Mouse (Mus musculus): ENCODE data around the gene Smarcd1. TPM values are rescaled to one million over a fixed set of nuclear protein-coding genes. Genes with fewer than 3 reads are reported as not detected.
A peak's percentile ranks its signal among the peaks of the same experiment; 100 is the strongest.

The Smarcd1 gene
- total and polyA plus RNA-seq, 3 experiments, result 12.0 to 69.1 (median 43.3) TPM

DNA sequence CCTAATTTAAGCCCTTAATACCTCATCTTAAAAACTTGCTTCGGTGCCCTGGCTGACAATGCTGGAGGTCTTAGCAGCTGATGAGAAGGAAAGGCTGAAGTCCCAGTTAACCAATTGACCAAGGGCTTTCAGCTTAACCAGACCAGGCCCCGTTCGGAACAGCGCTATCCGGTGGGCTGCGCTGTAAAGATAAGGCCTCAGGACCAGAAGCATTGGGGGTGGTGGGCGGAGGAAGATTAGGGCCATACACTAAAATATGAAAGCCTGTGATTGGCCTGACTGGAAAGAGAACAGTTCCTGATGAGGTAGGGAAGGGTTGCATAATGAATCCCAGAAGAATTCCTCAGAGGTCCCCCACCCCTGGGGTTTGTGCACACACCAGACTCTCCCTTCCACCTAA lies 39.6 kb upstream of the Smarcd1 start:
- H3K27me3 ChIP-seq (ENCODE audit: insufficient read depth, low read length), result peaks cover 19% of the 10 kb centered on the region

GRCm38 (mm10) chr15:99663964-99664599 lies 37.8 kb upstream of the Smarcd1 start:
- H3K4me1 ChIP-seq (ENCODE audit: insufficient read depth, low read depth, low read length), result peaks cover 74% of the 10 kb centered on the region
- peak overlapping the region; percentile 70; the same call in 1 of the 2 replicates for H3K4me3 ChIP-seq (ENCODE audit: low read depth, low read length)
- TF ChIP-seq GATA1 (IDR thresholded peaks at IDR 0.05; ENCODE audit: borderline replicate concordance, low read length) (no peak), GATA2 (IDR thresholded peaks at IDR 0.05; ENCODE audit: borderline replicate concordance, low read depth, low read length) (no peak), CTCF (IDR thresholded peaks at IDR 0.05; ENCODE audit: low read depth, low read length) (no peak), POLR2AphosphoS5 (IDR thresholded peaks at IDR 0.05; ENCODE audit: insufficient replicate concordance, low read depth, low read length) (no peak), TAL1 (conservative IDR thresholded peaks at IDR 0.05; ENCODE audit: low read depth, low read length) (no peak)
- peaks cover 25% of the 10 kb centered on the region for H3K27me3 ChIP-seq (ENCODE audit: insufficient read depth, low read length)
- H3K9me3 ChIP-seq (replicated peaks), result peaks cover 3% of the 10 kb centered on the region
- no peak for DNase-seq (ENCODE audit: low spot score)
- H3K36me3 ChIP-seq (replicated peaks), result no peaks in the 10 kb centered on the region
- ATAC-seq (ENCODE audit: extremely low read depth, insufficient number of reproducible peaks, low FRiP score, poor library complexity, severe bottlenecking), result no peak

More for the DNA sequence above, 39.6 kb upstream of the Smarcd1 start:
- TF ChIP-seq TAL1 (conservative IDR thresholded peaks at IDR 0.05; ENCODE audit: low read depth, low read length) (peak; percentile 85), POLR2AphosphoS5 (IDR thresholded peaks at IDR 0.05; ENCODE audit: insufficient replicate concordance, low read depth, low read length) (no peak)
- DNase-seq (ENCODE audit: low spot score) (peak; percentile 61), ATAC-seq (ENCODE audit: extremely low read depth, insufficient number of reproducible peaks, low FRiP score, poor library complexity, severe bottlenecking) (peak; percentile 43)
- Histone ChIP-seq H3K9me3 (replicated peaks) (peaks cover 5% of the 10 kb centered on the region), H3K36me3 (replicated peaks) (no peaks in the 10 kb centered on the region), H3K4me1 (ENCODE audit: insufficient read depth, low read depth, low read length) (peaks cover 80% of the 10 kb centered on the region), H3K4me3 (ENCODE audit: low read depth, low read length) (no peak overlapping the region)

DNA sequence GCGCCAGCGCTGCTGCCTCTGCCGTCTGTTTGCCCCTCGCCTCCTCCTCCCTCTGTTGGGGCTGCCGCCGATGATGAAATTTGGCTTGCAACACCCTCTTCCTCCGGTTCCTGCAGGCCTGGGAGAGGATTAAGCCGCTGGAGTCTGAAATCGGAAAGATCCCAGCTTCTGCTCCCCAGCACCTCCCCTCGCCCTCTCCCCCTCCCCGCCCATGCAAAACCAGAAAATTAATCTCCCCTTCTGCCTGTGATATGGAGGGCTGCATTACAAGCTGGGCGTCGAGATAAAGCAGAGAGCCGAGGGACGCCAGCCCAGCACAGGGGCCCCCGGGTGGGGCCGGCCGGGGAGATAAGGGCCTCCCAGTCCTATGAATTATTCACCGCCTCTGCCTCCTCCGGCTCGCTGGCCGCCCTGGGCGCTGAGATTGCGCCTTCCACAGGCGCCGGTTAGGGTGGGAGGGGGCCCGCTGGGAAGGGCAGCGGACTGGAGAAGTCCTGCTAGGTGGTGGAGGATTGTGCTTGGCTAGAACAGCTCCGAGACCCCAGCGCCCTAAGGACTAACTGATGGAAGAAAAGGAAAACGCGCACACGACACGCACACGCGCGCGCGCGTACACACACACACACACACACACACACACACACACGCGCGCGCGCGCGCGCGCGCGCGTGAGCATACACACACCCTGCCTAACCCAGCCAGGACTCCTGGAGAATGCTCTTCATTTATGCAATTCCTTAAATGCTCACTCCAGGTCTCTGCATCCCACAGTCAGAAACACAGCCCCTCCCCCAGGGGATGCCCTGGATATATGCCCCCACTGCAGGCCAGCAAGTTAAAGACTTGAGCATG lies 37.1 kb upstream of the Smarcd1 start:
- peaks cover 75% of the 10 kb centered on the region for H3K4me1 ChIP-seq (ENCODE audit: insufficient read depth, low read depth, low read length)
- ATAC-seq (ENCODE audit: extremely low read depth, insufficient number of reproducible peaks, low FRiP score, poor library complexity, severe bottlenecking) (peak; percentile 89), DNase-seq (ENCODE audit: low spot score) (peak; percentile 96)

DNA sequence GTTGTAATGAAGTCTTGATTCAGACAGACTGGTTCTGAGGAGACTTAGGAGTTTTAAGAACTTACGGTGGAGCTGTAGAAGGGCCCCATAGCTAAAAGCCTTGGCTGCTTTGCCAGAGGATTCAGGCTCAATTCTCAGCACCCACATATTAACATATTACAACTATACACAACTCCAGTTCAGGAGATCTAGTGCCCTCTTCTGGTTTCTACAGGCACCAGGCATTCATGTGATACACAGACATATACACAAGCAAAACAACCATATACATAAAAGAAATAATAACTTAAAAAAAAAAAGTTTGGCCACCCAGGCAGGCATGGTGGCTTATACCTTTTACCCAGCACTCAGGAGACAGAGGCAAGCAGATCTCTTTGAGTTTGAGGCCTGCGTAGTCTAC lies 34.4 kb upstream of the Smarcd1 start:
- no peak for ATAC-seq (ENCODE audit: extremely low read depth, insufficient number of reproducible peaks, low FRiP score, poor library complexity, severe bottlenecking)
- peaks cover 53% of the 10 kb centered on the region for H3K27me3 ChIP-seq (ENCODE audit: insufficient read depth, low read length)

More for the DNA sequence above, 37.1 kb upstream of the Smarcd1 start:
- Histone ChIP-seq H3K36me3 (replicated peaks) (no peaks in the 10 kb centered on the region), H3K4me3 (ENCODE audit: low read depth, low read length) (peak overlapping the region; percentile 70; the same call in 1 of the 2 replicates), H3K9me3 (replicated peaks) (peaks cover 3% of the 10 kb centered on the region), H3K27me3 (ENCODE audit: insufficient read depth, low read length) (peaks cover 29% of the 10 kb centered on the region)
- TF ChIP-seq POLR2AphosphoS5 (IDR thresholded peaks at IDR 0.05; ENCODE audit: insufficient replicate concordance, low read depth, low read length), result no peak
- TF ChIP-seq TAL1 (conservative IDR thresholded peaks at IDR 0.05; ENCODE audit: low read depth, low read length), result peak; percentile 97

DNA sequence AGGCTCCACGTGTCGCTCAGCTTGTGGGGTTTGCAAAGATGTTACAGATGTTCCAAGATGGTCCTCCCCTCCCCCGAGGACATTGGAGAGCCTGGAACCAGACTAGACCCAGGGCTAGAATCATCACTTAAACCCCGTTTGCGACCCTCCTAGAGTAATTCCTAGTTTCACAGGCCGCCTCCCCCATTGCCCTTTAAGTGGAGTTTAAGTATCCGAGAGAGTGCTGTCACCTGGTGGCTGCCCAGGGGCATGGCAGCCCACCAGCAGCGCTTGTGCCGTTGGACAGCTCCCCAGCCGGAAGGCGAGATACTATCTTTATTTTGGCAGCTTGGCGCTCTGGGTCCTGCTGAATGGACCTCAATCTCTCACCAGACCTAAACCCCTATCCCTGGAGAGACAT lies 33.0 kb upstream of the Smarcd1 start:
- no peak overlapping the region for H3K4me3 ChIP-seq (ENCODE audit: low read depth, low read length)
- H3K36me3 ChIP-seq (replicated peaks), result no peaks in the 10 kb centered on the region
- H3K27me3 ChIP-seq (ENCODE audit: insufficient read depth, low read length), result peaks cover 65% of the 10 kb centered on the region
- peaks cover 48% of the 10 kb centered on the region for H3K4me1 ChIP-seq (ENCODE audit: insufficient read depth, low read depth, low read length)
- peaks cover 9% of the 10 kb centered on the region for H3K9me3 ChIP-seq (replicated peaks)
- DNase-seq (ENCODE audit: low spot score) (peak; percentile 43), ATAC-seq (ENCODE audit: extremely low read depth, insufficient number of reproducible peaks, low FRiP score, poor library complexity, severe bottlenecking) (no peak)
- no peak for TF ChIP-seq GATA2 (IDR thresholded peaks at IDR 0.05; ENCODE audit: borderline replicate concordance, low read depth, low read length)
- no peak for TF ChIP-seq POLR2AphosphoS5 (IDR thresholded peaks at IDR 0.05; ENCODE audit: insufficient replicate concordance, low read depth, low read length)
- TF ChIP-seq CTCF (IDR thresholded peaks at IDR 0.05; ENCODE audit: low read depth, low read length), result peak; percentile 95

More for the DNA sequence above, 34.4 kb upstream of the Smarcd1 start:
- Histone ChIP-seq H3K36me3 (replicated peaks) (no peaks in the 10 kb centered on the region), H3K4me1 (ENCODE audit: insufficient read depth, low read depth, low read length) (peaks cover 60% of the 10 kb centered on the region), H3K4me3 (ENCODE audit: low read depth, low read length) (no peak overlapping the region), H3K9me3 (replicated peaks) (peaks cover 9% of the 10 kb centered on the region)
- TF ChIP-seq CTCF (IDR thresholded peaks at IDR 0.05; ENCODE audit: low read depth, low read length), result no peak
- no peak for TF ChIP-seq GATA2 (IDR thresholded peaks at IDR 0.05; ENCODE audit: borderline replicate concordance, low read depth, low read length)
- no peak for TF ChIP-seq TAL1 (conservative IDR thresholded peaks at IDR 0.05; ENCODE audit: low read depth, low read length)
- no peak for TF ChIP-seq GATA1 (IDR thresholded peaks at IDR 0.05; ENCODE audit: borderline replicate concordance, low read length)
- TF ChIP-seq POLR2AphosphoS5 (IDR thresholded peaks at IDR 0.05; ENCODE audit: insufficient replicate concordance, low read depth, low read length), result no peak
- DNase-seq (ENCODE audit: low spot score), result no peak

DNA sequence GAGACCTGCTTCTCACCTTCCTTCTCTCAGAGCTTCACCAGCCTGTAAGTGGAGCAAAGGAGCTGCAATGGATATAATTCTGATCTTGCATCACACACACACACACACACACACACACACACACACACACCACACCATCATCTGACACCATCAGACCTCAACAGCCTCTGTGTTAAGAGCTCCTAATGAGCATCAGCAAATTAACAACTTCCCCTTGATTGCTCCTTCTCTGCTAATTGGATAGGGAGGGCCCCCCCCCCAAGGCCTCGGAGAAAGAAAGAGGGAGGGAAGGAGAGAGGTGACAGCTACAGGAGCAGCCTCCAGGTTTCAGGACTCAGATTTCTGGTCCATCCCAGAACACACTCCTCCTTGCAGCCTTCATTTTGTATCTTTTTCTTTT lies 32.5 kb upstream of the Smarcd1 start:
- Histone ChIP-seq H3K9me3 (replicated peaks) (peaks cover 9% of the 10 kb centered on the region), H3K36me3 (replicated peaks) (no peaks in the 10 kb centered on the region), H3K4me1 (ENCODE audit: insufficient read depth, low read depth, low read length) (peaks cover 43% of the 10 kb centered on the region), H3K27me3 (ENCODE audit: insufficient read depth, low read length) (peaks cover 67% of the 10 kb centered on the region), H3K4me3 (ENCODE audit: low read depth, low read length) (no peak overlapping the region)
- no peak for ATAC-seq (ENCODE audit: extremely low read depth, insufficient number of reproducible peaks, low FRiP score, poor library complexity, severe bottlenecking)
- DNase-seq (ENCODE audit: low spot score), result no peak
- TF ChIP-seq POLR2AphosphoS5 (IDR thresholded peaks at IDR 0.05; ENCODE audit: insufficient replicate concordance, low read depth, low read length) (no peak), CTCF (IDR thresholded peaks at IDR 0.05; ENCODE audit: low read depth, low read length) (no peak), GATA1 (IDR thresholded peaks at IDR 0.05; ENCODE audit: borderline replicate concordance, low read length) (no peak), TAL1 (conservative IDR thresholded peaks at IDR 0.05; ENCODE audit: low read depth, low read length) (no peak)
